Mouse (Mus musculus): Measurements from ENCODE around the gene Nptx2. TPM values are rescaled to one million over a fixed set of nuclear protein-coding genes. Genes with fewer than 3 reads are reported as not detected.

The Nptx2 gene
- polyA plus RNA-seq (2012; ENCODE audit: insufficient read depth, insufficient read length, missing spikeins) = 0.40 TPM in 1 of 2 replicates, not detected in the other

- H3K4me3 ChIP-seq (ENCODE audit: insufficient read depth, low read depth, low read length) = no peak within 1 kb of the TSS
- no peaks in the 10 kb centered on the region for H3K4me1 ChIP-seq (ENCODE audit: control insufficient read depth, insufficient read depth, insufficient read length, low read length)
- H3K27ac ChIP-seq (replicated peaks; ENCODE audit: low read depth, low read length) = no peak within 1 kb of the TSS
Observed at GRCm38 (mm10) chr5:144545653-144546422, at the start of gene Nptx2. Nptx2 (plus strand) TSS chr5:144545902.

DNA sequence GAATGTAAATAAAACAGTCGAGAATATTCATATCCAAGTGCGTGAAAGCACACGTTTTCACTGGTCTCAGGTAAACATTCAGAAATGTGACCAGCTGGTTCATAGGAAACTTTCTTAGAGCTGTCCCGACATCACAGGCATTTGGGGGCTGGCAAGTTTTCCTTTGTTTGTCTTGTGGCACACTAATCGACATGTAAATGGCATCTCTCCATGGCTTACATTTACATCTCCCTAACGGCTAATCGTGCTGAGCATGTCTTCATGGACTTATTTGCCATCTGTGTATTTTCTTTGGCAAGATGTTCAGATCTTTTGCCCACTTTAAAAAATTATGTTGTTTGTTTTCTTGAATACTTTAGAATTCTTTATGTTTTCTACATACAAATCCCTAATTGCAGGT is 49.2 kb upstream of the Nptx2 start:
- Histone ChIP-seq H3K27ac (replicated peaks; ENCODE audit: low read depth, low read length) (no peak overlapping the region), H3K4me3 (ENCODE audit: insufficient read depth, low read depth, low read length) (no peak overlapping the region), H3K4me1 (ENCODE audit: control insufficient read depth, insufficient read depth, insufficient read length, low read length) (no peaks in the 10 kb centered on the region)

DNA sequence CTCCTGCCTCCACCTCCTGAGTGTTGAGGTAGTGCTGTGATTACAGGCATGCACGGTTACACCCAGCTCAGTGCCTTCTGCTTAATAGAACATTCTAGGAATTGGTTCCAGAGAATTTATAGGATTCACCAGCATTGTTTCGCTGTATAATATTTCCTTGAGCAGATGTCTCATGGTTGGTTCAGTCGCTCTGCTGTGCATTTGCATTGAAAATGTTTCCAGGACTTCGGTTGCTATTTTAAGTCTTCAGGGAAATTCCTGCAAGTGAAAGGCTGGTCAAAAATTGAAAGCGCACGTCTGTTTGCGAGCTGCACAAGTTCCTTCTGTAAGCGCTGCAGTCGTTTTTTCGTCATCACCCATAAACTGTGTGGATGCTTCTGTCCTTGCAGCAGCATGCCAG is 41.5 kb upstream of the Nptx2 start:
- no peak overlapping the region for H3K4me3 ChIP-seq (ENCODE audit: insufficient read depth, low read depth, low read length)
- no peaks in the 10 kb centered on the region for H3K4me1 ChIP-seq (ENCODE audit: control insufficient read depth, insufficient read depth, insufficient read length, low read length)
- H3K27ac ChIP-seq (replicated peaks; ENCODE audit: low read depth, low read length) = no peak overlapping the region

DNA sequence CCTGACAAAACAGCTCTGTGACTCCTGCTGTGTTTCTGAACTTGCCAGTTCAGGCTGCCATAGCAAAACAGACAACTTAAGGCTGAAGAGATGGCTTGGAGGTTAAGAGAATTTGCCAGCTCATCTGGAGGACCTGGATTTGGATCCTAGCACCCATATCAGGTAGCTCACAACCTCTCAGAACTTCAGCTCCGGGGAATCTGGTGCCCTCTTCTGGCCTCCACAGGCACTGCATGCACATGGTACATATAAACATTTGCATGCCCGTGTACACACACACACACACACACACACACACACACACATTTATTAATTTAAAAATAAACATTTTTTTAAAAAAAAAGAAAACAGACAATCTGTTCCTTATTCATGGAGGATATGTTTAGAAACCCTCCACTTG is 40.0 kb upstream of the Nptx2 start:
- no peaks in the 10 kb centered on the region for H3K4me1 ChIP-seq (ENCODE audit: control insufficient read depth, insufficient read depth, insufficient read length, low read length)
- H3K27ac ChIP-seq (replicated peaks; ENCODE audit: low read depth, low read length) = no peak overlapping the region
- no peak overlapping the region for H3K4me3 ChIP-seq (ENCODE audit: insufficient read depth, low read depth, low read length)

DNA sequence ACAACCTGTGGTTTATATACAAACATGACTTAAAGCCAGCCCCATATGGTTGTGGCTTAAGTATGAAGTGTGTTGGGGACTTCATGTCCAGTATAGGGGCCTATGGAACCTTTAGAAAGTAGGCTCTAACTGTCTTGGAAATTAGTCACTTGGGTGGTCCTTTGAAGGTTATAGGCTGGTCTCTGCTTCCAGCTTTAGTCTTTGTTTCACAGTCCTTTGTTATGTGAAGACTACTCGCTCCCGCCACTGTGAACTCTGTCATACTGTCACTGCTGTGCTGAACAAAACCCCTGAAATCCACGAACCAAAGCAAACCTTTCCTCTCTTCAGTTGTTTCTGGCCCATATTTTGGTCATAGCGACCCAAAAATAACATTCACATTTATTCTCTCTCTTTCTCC is 39.5 kb upstream of the Nptx2 start:
- Histone ChIP-seq H3K4me3 (ENCODE audit: insufficient read depth, low read depth, low read length) (no peak overlapping the region), H3K27ac (replicated peaks; ENCODE audit: low read depth, low read length) (no peak overlapping the region), H3K4me1 (ENCODE audit: control insufficient read depth, insufficient read depth, insufficient read length, low read length) (no peaks in the 10 kb centered on the region)

- Histone ChIP-seq H3K27ac (replicated peaks; ENCODE audit: low read depth, low read length) (no peak overlapping the region), H3K4me3 (ENCODE audit: insufficient read depth, low read depth, low read length) (no peak overlapping the region), H3K4me1 (ENCODE audit: control insufficient read depth, insufficient read depth, insufficient read length, low read length) (no peaks in the 10 kb centered on the region)
Observed at GRCm38 (mm10) chr5:144506689-144507552, 38.8 kb upstream of the Nptx2 start.

- Histone ChIP-seq H3K4me1 (ENCODE audit: control insufficient read depth, insufficient read depth, insufficient read length, low read length) (no peaks in the 10 kb centered on the region), H3K27ac (replicated peaks; ENCODE audit: low read depth, low read length) (no peak overlapping the region), H3K4me3 (ENCODE audit: insufficient read depth, low read depth, low read length) (no peak overlapping the region)
Observed at GRCm38 (mm10) chr5:144509431-144509830, 36.3 kb upstream of the Nptx2 start.

DNA sequence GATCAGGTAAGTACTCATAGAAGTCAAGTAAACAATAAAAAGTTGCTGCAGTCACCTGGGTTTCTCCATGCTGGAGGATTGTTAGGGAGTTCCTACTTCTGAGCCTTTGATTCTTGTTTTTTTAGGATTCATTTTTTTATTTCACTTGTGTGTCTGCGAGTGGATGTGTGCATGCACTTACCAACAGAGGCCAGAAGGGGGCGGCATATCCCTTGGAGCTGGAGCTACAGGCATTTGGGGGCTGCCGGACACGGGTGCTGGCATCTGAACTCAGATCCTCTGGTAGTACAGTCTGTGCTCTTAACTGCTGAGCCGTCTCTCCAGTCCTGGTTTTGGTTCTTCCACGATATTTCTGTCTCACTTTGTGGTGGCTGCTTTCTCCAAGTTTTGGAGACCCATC is 31.0 kb upstream of the Nptx2 start:
- no peak overlapping the region for H3K4me3 ChIP-seq (ENCODE audit: insufficient read depth, low read depth, low read length)
- no peak overlapping the region for H3K27ac ChIP-seq (replicated peaks; ENCODE audit: low read depth, low read length)
- H3K4me1 ChIP-seq (ENCODE audit: control insufficient read depth, insufficient read depth, insufficient read length, low read length) = no peaks in the 10 kb centered on the region

DNA sequence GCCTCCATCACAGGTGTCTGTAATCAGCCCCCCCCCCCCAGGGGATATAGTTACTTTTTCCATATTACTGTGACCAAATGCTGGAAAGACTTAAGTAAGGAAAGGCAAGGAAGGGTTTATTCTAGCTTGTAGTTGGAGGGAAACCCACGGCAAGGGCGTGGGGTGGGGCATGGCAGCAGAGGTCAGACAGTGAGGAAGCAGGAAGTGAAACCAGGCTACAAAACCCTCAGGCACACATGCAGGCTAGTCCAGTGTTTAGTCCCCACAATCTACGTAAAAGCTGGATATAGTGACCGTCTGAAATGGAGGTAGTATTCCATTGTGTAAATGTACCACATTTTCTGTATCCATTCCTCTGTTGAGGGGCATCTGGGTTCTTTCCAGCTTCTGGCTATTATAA is 30.5 kb upstream of the Nptx2 start:
- H3K4me3 ChIP-seq (ENCODE audit: insufficient read depth, low read depth, low read length) = no peak overlapping the region
- H3K4me1 ChIP-seq (ENCODE audit: control insufficient read depth, insufficient read depth, insufficient read length, low read length) = no peaks in the 10 kb centered on the region
- H3K27ac ChIP-seq (replicated peaks; ENCODE audit: low read depth, low read length) = no peak overlapping the region

GRCm38 (mm10) chr5:144520096-144520495 is 25.6 kb upstream of the Nptx2 start:
- H3K27ac ChIP-seq (replicated peaks; ENCODE audit: low read depth, low read length) = no peak overlapping the region
- H3K4me1 ChIP-seq (ENCODE audit: control insufficient read depth, insufficient read depth, insufficient read length, low read length) = no peaks in the 10 kb centered on the region
- no peak overlapping the region for H3K4me3 ChIP-seq (ENCODE audit: insufficient read depth, low read depth, low read length)

DNA sequence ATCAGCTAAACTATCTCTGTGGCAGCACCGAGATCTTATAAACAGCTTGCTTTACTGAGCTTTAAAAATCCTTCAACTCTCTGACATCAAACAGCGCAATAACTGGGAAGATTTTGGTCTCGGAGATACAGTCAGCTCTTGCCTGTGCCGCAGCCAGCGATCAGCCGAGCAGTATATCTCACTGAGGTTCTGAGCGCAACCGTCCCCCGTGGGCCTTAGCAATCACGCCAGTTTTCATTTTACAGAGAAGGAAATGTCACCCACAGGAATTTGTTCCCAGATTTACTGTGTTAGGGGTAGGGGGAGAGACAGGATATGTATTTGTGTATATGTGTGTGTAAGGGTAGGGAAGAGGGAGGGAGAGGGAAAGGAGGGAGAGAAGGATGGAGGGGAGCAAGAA is 20.9 kb upstream of the Nptx2 start:
- H3K4me1 ChIP-seq (ENCODE audit: control insufficient read depth, insufficient read depth, insufficient read length, low read length) = no peaks in the 10 kb centered on the region
- H3K4me3 ChIP-seq (ENCODE audit: insufficient read depth, low read depth, low read length) = no peak overlapping the region
- no peak overlapping the region for H3K27ac ChIP-seq (replicated peaks; ENCODE audit: low read depth, low read length)

DNA sequence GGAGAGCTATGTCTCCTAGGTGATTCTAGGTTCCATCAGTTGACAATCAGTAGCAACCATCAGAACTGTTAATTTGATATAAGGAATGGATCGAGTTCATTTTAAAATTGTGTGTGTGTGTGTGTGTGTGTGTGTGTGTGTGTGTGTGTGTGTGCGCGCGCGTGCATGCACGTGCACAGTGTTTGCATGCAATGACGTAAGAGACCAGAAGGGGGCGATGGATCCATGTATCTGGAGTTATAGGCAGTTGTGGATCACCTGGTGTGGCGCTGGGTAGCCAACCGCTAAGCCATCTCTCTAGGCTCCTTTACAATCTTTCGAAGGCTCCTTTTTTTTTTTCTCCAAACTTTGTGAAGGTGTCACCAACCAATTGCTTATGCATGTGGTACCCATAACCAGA is 16.6 kb upstream of the Nptx2 start:
- H3K4me1 ChIP-seq (ENCODE audit: control insufficient read depth, insufficient read depth, insufficient read length, low read length) = no peaks in the 10 kb centered on the region
- no peak overlapping the region for H3K27ac ChIP-seq (replicated peaks; ENCODE audit: low read depth, low read length)
- no peak overlapping the region for H3K4me3 ChIP-seq (ENCODE audit: insufficient read depth, low read depth, low read length)

GRCm38 (mm10) chr5:144542711-144543308 is 2.9 kb upstream of the Nptx2 start:
- H3K4me1 ChIP-seq (ENCODE audit: control insufficient read depth, insufficient read depth, insufficient read length, low read length) = no peaks in the 10 kb centered on the region
- no peak overlapping the region for H3K27ac ChIP-seq (replicated peaks; ENCODE audit: low read depth, low read length)
- no peak overlapping the region for H3K4me3 ChIP-seq (ENCODE audit: insufficient read depth, low read depth, low read length)

DNA sequence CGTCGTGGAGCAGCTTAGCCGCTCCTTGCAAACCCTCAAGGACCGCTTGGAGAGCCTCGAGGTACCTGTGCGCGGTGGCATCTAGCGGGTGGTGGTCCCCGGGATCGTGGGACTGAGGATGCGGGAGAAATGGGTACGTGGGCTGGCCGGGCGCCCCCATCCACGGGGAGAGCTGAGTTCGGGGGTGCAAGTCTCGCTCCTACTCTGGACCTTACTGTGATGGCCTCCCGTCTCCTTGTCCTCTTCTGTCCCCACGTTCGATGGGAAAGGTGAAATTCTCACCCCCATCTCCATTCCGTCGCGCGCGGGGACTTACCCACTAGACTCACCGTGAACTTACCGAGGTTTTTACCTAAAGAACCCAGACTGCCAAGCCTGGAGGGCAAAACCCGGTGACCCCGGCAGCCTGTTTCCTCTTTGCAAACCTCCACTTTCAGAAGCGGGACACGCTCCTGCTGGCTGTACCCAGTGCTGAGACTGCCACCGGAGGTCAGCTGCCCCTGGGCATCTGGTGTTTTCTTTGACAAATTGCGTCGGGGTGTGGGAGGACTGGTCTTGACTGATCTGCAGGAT is 807 bp downstream of the Nptx2 start:
- Histone ChIP-seq H3K4me1 (ENCODE audit: control insufficient read depth, insufficient read depth, insufficient read length, low read length) (no peaks in the 10 kb centered on the region), H3K4me3 (ENCODE audit: insufficient read depth, low read depth, low read length) (no peak overlapping the region)

GRCm38 (mm10) chr5:144547333-144547878 is 1.7 kb downstream of the Nptx2 start:
- Histone ChIP-seq H3K4me1 (ENCODE audit: control insufficient read depth, insufficient read depth, insufficient read length, low read length) (no peaks in the 10 kb centered on the region), H3K27ac (replicated peaks; ENCODE audit: low read depth, low read length) (no peak overlapping the region), H3K4me3 (ENCODE audit: insufficient read depth, low read depth, low read length) (no peak overlapping the region)

More for the DNA sequence above, 807 bp downstream of the Nptx2 start:
- no peak overlapping the region for H3K27ac ChIP-seq (replicated peaks; ENCODE audit: low read depth, low read length)

All from brown adipose tissue, adult 24 weeks (tissue).